Comparison of ENCODE assay signal across 21 mouse cellular contexts in the genomic region with DNA sequence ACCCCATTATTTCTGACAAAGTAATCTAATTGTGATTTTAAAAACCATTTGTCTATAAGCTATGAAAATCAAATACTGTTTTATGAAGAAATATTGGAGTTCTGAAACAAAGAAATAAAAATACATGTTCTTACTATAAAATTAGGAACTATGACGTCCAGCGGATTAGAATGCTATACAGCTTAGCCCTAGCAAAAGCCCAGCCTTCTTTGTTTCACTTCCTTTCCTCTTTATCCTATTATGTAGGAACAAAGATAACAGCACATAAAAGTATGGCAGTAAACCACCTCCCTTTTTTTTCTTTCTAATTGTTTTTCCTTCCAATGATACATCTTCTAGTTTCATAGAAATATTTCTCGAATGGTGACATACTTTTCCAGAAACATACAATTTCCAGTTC.
"Had no signal": no experiment of that assay in that cellular context is flagged by ENCODE, and none has a peak within 500 bp of the region (broad histone marks: within the 10 kb centered on the region; RNA-seq: fewer than 3 reads in every experiment).

No protein-coding gene starts in this region.

- DNase-seq: gastrocnemius, postnatal 14 days; gastrocnemius, postnatal 36 days; heart, adult 18-20 months; heart, postnatal 10 days; heart, postnatal 4 days; kidney, adult 18-20 months; kidney, adult 9 months; kidney, postnatal 10 days; kidney, postnatal 25 days; kidney, postnatal 4 days; left cerebral cortex, postnatal 4 days had no signal

- H3K27me3 ChIP-seq: heart, embryonic 12.5 days; hindbrain, embryonic 12.5 days; intestine, embryonic 15.5 days; kidney, embryonic 15.5 days; limb, embryonic 13.5 days; limb, embryonic 15.5 days; liver, embryonic 12.5 days had no signal

- H3K36me3 ChIP-seq: intestine, embryonic 15.5 days had no signal

- ATAC-seq: hindbrain, embryonic 16.5 days; inflammation-experienced regulatory T-cells, adult 6 months; intestine, embryonic 15.5 days; intestine, postnatal 0 days; liver, embryonic 12.5 days had no signal
